Mouse (Mus musculus): Measurements from ENCODE around the gene Myocos.
A peak's percentile ranks its signal among the peaks of the same experiment; 100 is the strongest.
"Not testable (repeated sequence)": the region's sequence is repeated elsewhere in the genome, so short reads cannot be mapped to it uniquely, and the experiment has no call there.

Myocos gene

GRCm38 (mm10) chr1:162658119-162658518 lies at the start of gene Myocos:
Myocos (minus strand) TSS chr1:162658219.
- no peak for DNase-seq (ENCODE audit: low read depth, low spot score)

- no peak for DNase-seq (ENCODE audit: low read depth, low spot score)
Observed at GRCm38 (mm10) chr1:162700389-162701066, 42.5 kb upstream of the Myocos start.

- DNase-seq (ENCODE audit: low read depth, low spot score) = no peak
Observed at GRCm38 (mm10) chr1:162697866-162698265, 39.8 kb upstream of the Myocos start.

GRCm38 (mm10) chr1:162693721-162694120 lies 35.7 kb upstream of the Myocos start:
- no peak for DNase-seq (ENCODE audit: low read depth, low spot score)

GRCm38 (mm10) chr1:162665486-162666174 lies 7.6 kb upstream of the Myocos start:
- no peak for DNase-seq (ENCODE audit: low read depth, low spot score)

- DNase-seq (ENCODE audit: low read depth, low spot score) = peak; percentile 43
Observed at GRCm38 (mm10) chr1:162664826-162665475, 6.9 kb upstream of the Myocos start.

- DNase-seq (ENCODE audit: low read depth, low spot score) = no peak
Observed at GRCm38 (mm10) chr1:162660276-162660860, 2.3 kb upstream of the Myocos start.

GRCm38 (mm10) chr1:162648416-162648815 lies 9.6 kb downstream of the Myocos start:
- DNase-seq (ENCODE audit: low read depth, low spot score) = no peak

- no peak for DNase-seq (ENCODE audit: low read depth, low spot score)
Observed at GRCm38 (mm10) chr1:162646083-162646686, 11.8 kb downstream of the Myocos start.

- DNase-seq (ENCODE audit: low read depth, low spot score) = no peak
Observed at GRCm38 (mm10) chr1:162643752-162644151, 14.3 kb downstream of the Myocos start.

GRCm38 (mm10) chr1:162642591-162642990 lies 15.4 kb downstream of the Myocos start:
- DNase-seq (ENCODE audit: low read depth, low spot score) = no peak

- no peak for DNase-seq (ENCODE audit: low read depth, low spot score)
Observed at GRCm38 (mm10) chr1:162639861-162640260, 18.2 kb downstream of the Myocos start.

- no peak for DNase-seq (ENCODE audit: low read depth, low spot score)
Observed at GRCm38 (mm10) chr1:162639051-162639750, 18.8 kb downstream of the Myocos start, which contains the start of gene Myoc. Myoc (plus strand) TSS chr1:162639155.

GRCm38 (mm10) chr1:162638535-162638934 lies 19.5 kb downstream of the Myocos start:
- DNase-seq (ENCODE audit: low read depth, low spot score) = no peak

- no peak for DNase-seq (ENCODE audit: low read depth, low spot score)
Observed at GRCm38 (mm10) chr1:162636516-162636915, 21.5 kb downstream of the Myocos start.

GRCm38 (mm10) chr1:162635291-162635931 lies 22.6 kb downstream of the Myocos start:
- not testable (repeated sequence) for DNase-seq (ENCODE audit: low read depth, low spot score)

GRCm38 (mm10) chr1:162628326-162628725 lies 29.7 kb downstream of the Myocos start:
- not testable (repeated sequence) for DNase-seq (ENCODE audit: low read depth, low spot score)

- DNase-seq (ENCODE audit: low read depth, low spot score) = not testable (repeated sequence)
Observed at GRCm38 (mm10) chr1:162627821-162628220, 30.2 kb downstream of the Myocos start.

GRCm38 (mm10) chr1:162625229-162625628 lies 32.8 kb downstream of the Myocos start:
- DNase-seq (ENCODE audit: low read depth, low spot score) = no peak

- no peak for DNase-seq (ENCODE audit: low read depth, low spot score)
Observed at GRCm38 (mm10) chr1:162623895-162624294, 34.1 kb downstream of the Myocos start.

GRCm38 (mm10) chr1:162620487-162620886 lies 37.5 kb downstream of the Myocos start:
- DNase-seq (ENCODE audit: low read depth, low spot score) = no peak

Data from WW6 (cell line).